Mouse (Mus musculus) midbrain, embryonic 12.5 days (tissue): Measurements from ENCODE around the gene Fbxo27. TPM values are rescaled to one million over a fixed set of nuclear protein-coding genes. Genes with fewer than 3 reads are reported as not detected.
"Not testable (repeated sequence)": the region's sequence is repeated elsewhere in the genome, so short reads cannot be mapped to it uniquely, and the experiment has no call there.

ENCODE experiments used
- ATAC-seq: fragments of 200-750 bp; cut with Nextera tagmentation; 2 replicates; pipeline ENCODE4 v1.8.0; 2017; ENCODE audit warnings: low read depth, moderate TSS enrichment, moderate library complexity; ENCODE audit not compliant: low FRiP score
- H3K27ac ChIP-seq: fragments of 300-500 bp; sonication (generic); replicated peaks from 2 replicates; pipeline ENCODE4 v1.5.1; 2016; ENCODE audit warnings: mild to moderate bottlenecking
- H3K27me3 ChIP-seq: fragments of 300-500 bp; sonication (generic); 2 replicates; pipeline ENCODE4 v1.6.1; 2016; ENCODE audit warnings: mild to moderate bottlenecking
- H3K36me3 ChIP-seq: fragments of 300-500 bp; sonication (generic); 2 replicates; pipeline ENCODE4 v1.6.1; 2016
- H3K4me1 ChIP-seq: fragments of 300-500 bp; sonication (generic); 2 replicates; pipeline ENCODE4 v1.6.1; 2016
- H3K4me2 ChIP-seq: fragments of 300-500 bp; sonication (generic); replicated peaks from 2 replicates; pipeline ENCODE4 v1.6.1; 2016; ENCODE audit warnings: mild to moderate bottlenecking, moderate library complexity
- H3K4me3 ChIP-seq: fragments of 300-500 bp; sonication (generic); 2 replicates; pipeline ENCODE4 v1.5.1; 2016; ENCODE audit warnings: mild to moderate bottlenecking
- H3K9ac ChIP-seq: fragments of 300-500 bp; sonication (generic); replicated peaks from 2 replicates; pipeline ENCODE4 v1.6.1; 2016; ENCODE audit warnings: mild to moderate bottlenecking, moderate library complexity
- H3K9me3 ChIP-seq: fragments of 300-500 bp; sonication (generic); 2 replicates; pipeline ENCODE4 v1.6.1; 2016; ENCODE audit warnings: mild to moderate bottlenecking
- WGBS: fragments of 180-500 bp; shearing (Covaris S2); methylation state at CpG from one replicate; pipeline ENCODE4 v1.1.7; 2016; 5-methylcytosine and 5-hydroxymethylcytosine counted together
- polyA plus RNA-seq: library from polyadenylated mRNA; unstranded; fragments of >200 nt; fragmentation: Nextera tagmentation; extraction: Ambion mirVana; gene quantifications from 2 replicates; pipeline ENCODE4 v1.2.1, GENCODE M21; 2016

Gene Fbxo27
- polyA plus RNA-seq: 4.9 and 5.3 TPM in 2 replicates

DNA sequence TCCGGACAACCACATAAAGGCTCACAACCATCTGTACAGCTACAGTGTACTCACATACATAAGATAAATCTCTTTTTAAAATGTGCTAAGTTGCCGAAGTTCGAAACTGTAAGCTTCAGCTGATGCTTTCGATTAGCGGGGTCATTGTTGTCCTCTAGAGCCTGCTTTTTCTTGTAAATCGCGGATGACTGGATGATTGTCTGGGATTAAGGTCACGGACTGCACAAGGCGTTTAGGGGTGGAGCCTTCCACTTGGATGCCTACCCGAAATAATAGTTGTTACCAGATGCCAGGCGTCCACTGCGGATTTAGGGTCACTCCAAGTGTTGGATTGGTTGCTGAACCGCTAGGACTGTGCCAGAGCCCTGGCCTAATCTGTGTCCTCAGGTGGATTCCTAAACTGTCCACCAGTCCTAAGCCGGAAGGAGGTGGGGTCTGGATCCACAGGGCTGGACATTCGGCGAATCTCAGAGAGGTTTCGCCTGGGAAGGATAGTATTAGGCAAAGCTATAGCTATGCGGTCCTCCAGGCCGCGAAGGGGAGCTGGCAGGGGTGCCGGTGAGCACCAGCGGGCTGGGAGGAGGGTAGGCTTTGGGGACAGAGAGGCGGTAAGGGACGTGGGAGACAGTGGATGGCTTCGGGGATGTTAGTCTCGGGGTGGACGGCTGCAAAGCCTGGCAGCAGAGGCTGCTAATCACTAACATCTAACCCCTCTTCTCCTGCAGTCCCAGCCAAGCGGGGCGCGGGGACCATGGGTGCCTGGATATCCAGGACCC, at the start of gene Fbxo27:
Gene Fbxo27, plus strand, starts transcription at position 305 of the 776 bp plus-strand sequence.
- ATAC-seq: peak; percentile 30
- Histone ChIP-seq H3K4me2 (peak within 1 kb of the TSS; percentile 83), H3K27ac (no peak within 1 kb of the TSS), H3K27me3 (peaks cover 37% of the 10 kb centered on the region), H3K9ac (peak within 1 kb of the TSS; percentile 54), H3K36me3 (no peaks in the 10 kb centered on the region), H3K4me1 (peaks cover 19% of the 10 kb centered on the region), H3K9me3 (no peaks in the 10 kb centered on the region), H3K4me3 (peak within 1 kb of the TSS; percentile 52)
- WGBS: 20% methylated on average over 27 of the region's 30 CpGs

DNA sequence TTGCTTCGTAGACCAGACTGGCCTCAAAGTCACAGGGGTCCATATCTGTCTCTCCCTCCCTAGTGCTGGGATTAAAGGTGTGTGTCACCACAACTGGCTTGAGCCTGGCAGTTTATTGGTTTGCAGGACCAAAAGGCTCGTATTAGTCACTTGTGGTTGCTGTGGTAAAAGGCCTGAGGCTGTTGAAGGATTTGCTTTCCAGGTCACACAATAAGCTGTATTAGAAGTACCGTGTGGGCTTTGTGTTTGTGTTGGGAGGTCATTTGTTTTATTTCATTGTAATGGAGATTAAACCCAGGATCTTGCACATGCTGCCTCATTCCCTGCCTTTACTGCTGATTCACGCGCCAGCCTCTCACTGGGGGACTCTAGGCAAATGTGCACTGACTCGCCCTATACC, 47.3 kb upstream of the Fbxo27 start:
- H3K4me2 ChIP-seq: no peak overlapping the region
- no peaks in the 10 kb centered on the region for H3K36me3 ChIP-seq
- no peak overlapping the region for H3K9ac ChIP-seq
- H3K4me1 ChIP-seq: no peaks in the 10 kb centered on the region
- no peaks in the 10 kb centered on the region for H3K9me3 ChIP-seq
- no peak overlapping the region for H3K4me3 ChIP-seq
- 35% methylated on average over 6 of the region's 6 CpGs for WGBS
- no peaks in the 10 kb centered on the region for H3K27me3 ChIP-seq
- H3K27ac ChIP-seq: no peak overlapping the region
- ATAC-seq: no peak

DNA sequence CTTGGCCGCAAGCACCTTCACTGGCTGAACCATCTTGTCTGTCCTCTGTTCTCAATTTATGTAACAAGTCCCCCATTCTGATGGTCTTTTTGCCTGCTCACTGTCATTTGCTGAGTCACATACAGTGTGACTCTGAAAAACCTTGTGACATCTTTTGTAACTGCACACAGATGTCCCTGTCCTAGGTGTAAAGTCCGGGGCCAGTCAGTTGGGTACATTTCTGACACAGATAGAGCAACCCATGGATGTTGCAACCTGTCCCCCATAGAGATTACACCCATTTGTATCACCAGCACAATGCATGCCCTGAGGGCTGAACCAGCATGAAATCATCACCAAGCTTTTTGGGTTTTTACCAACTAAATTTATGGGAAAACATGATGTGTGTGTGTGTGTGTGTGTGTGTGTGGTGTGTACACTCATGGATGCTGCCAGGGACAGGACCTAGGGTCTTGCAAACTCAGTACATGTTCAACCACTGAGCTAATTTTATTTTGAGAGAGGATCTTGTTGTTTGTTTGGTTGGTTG, 46.6 kb upstream of the Fbxo27 start:
- 88% methylated on average over 2 of the region's 2 CpGs for WGBS
- H3K4me3 ChIP-seq: no peak overlapping the region

DNA sequence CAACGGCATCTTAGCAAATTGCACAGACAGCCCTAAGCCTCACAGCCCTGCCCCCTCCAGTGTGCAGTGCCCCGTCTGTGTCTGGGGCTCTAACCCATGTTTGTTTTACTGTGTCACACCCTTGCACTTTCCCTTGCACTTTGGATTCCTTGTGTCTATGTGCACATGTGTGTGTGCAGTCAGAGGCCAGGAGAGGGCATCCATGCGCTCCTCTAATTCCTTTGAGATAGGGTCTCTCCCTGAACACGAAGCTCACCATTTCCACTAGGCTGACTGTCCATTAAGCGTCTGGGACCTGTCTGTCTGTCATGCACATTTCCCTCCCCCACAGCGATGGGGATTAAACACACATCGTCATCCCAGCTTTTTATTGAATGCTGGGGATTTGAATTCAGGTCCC, 45.6 kb upstream of the Fbxo27 start:
- Histone ChIP-seq H3K27ac (no peak overlapping the region), H3K9me3 (no peaks in the 10 kb centered on the region), H3K4me2 (no peak overlapping the region), H3K4me1 (no peaks in the 10 kb centered on the region), H3K27me3 (no peaks in the 10 kb centered on the region), H3K9ac (no peak overlapping the region), H3K36me3 (no peaks in the 10 kb centered on the region), H3K4me3 (no peak overlapping the region)
- ATAC-seq: no peak
- 46% methylated on average over 7 of the region's 7 CpGs for WGBS

More for the DNA sequence above, 46.6 kb upstream of the Fbxo27 start:
- no peaks in the 10 kb centered on the region for H3K27me3 ChIP-seq
- H3K27ac ChIP-seq: no peak overlapping the region
- H3K36me3 ChIP-seq: no peaks in the 10 kb centered on the region
- H3K4me1 ChIP-seq: no peaks in the 10 kb centered on the region
- ATAC-seq: no peak
- H3K9me3 ChIP-seq: no peaks in the 10 kb centered on the region
- H3K9ac ChIP-seq: no peak overlapping the region
- no peak overlapping the region for H3K4me2 ChIP-seq

DNA sequence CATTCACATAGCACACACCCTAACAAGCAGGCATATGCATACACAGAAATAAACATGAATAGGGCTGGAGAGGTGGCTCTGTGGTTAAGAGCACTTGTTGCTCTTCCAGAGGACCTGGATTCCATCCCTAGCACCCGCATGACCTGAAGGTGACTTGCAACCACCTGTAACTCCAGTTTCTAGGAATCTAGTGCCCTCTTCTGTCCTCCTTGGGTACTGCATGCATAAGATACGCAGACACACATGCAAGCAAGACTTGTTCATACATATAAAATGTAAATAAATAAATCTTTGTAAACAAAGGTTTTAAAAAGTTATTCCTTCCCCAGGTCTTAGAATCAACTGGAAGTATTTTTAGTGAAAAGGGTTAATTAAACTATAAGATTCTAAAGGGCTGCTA, 41.5 kb upstream of the Fbxo27 start:
- Histone ChIP-seq H3K27me3 (no peaks in the 10 kb centered on the region), H3K36me3 (no peaks in the 10 kb centered on the region), H3K27ac (no peak overlapping the region), H3K9ac (no peak overlapping the region), H3K9me3 (no peaks in the 10 kb centered on the region), H3K4me3 (no peak overlapping the region), H3K4me2 (no peak overlapping the region), H3K4me1 (no peaks in the 10 kb centered on the region)
- WGBS: 93% methylated on average over 2 of the region's 2 CpGs
- ATAC-seq: no peak

DNA sequence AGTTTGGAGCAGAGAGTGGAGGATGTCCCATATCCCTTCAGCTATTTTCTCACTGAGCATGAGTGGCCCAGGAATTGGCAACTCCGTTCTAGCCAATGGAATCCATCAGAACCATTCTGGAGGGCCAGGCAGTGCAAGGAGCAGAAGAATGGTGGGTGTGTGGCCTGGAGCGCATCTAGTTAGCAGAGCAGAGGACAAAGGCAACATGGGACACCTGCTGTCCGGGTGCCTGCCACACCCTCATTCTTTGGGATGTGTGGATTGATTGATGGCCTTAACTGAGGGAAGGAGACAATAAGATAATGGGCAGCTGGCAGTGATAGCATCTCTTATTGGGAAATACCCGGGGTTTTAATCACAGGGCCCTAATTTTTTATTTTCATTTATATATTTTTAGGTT, 36.2 kb upstream of the Fbxo27 start:
- no peaks in the 10 kb centered on the region for H3K9me3 ChIP-seq
- H3K36me3 ChIP-seq: no peaks in the 10 kb centered on the region
- H3K9ac ChIP-seq: no peak overlapping the region
- WGBS: 73% methylated on average over 4 of the region's 4 CpGs
- H3K4me1 ChIP-seq: no peaks in the 10 kb centered on the region
- ATAC-seq: no peak
- no peak overlapping the region for H3K4me3 ChIP-seq
- no peak overlapping the region for H3K4me2 ChIP-seq
- H3K27me3 ChIP-seq: no peaks in the 10 kb centered on the region
- no peak overlapping the region for H3K27ac ChIP-seq

DNA sequence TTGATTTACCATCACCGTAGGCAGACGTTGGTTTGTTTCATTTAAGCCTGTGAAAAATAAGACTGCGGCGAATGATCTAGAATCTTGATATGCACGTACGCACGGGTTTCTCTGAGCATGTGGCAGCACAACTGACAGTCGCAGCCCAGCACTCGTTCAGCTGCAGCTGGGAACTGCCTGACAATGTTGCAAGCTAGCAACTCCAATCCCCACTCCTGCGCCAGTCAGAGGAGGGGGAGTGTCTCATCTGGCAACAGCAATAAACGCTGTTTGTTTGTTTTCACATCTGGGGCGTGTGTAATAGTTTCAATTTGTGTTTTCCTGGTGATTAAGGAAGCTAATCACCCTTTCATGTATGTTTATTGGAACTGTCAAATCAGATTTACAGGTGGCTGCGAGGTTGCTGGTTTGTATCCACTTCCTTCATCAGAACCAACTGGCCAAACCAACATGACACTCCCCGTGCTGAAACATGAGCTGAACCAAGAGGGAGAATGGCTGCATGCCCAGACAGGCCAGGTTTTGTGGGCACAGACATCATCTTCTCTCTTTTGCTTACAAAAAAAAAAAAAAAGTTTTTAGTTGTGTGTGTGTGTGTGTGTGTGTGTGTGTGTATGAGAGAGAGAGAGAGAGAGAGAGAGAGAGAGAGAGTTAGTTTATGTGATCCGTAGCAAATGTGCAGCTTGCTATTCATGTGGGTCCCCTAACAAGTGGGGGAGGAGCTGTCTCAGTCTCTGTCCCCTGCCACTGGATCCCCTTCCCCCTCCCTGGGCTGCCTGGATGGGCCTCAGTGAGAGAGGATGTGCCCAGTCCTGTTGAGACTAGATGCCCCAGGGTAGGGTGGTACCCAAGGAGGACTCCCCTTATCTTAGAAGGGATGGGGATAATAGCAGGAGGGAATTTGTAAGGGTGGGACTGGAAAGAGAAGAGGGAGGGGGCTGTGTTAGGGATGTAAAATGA, 26.7 kb upstream of the Fbxo27 start:
- no peak overlapping the region for H3K4me3 ChIP-seq
- ATAC-seq: no peak
- H3K4me2 ChIP-seq: 0 out of 2 replicates have a peak overlapping the region, but pooled peaks have one; percentile 3
- no peak overlapping the region for H3K27ac ChIP-seq
- no peaks in the 10 kb centered on the region for H3K9me3 ChIP-seq
- H3K9ac ChIP-seq: no peak overlapping the region; the same call in 1 of the 2 replicates
- WGBS: 44% methylated on average over 15 of the region's 15 CpGs
- peaks cover 3% of the 10 kb centered on the region; the same call in 1 of the 2 replicates for H3K4me1 ChIP-seq
- no peaks in the 10 kb centered on the region for H3K36me3 ChIP-seq
- H3K27me3 ChIP-seq: 0 out of 2 replicates have a peak, but pooled peaks cover 3% of the 10 kb centered on the region

DNA sequence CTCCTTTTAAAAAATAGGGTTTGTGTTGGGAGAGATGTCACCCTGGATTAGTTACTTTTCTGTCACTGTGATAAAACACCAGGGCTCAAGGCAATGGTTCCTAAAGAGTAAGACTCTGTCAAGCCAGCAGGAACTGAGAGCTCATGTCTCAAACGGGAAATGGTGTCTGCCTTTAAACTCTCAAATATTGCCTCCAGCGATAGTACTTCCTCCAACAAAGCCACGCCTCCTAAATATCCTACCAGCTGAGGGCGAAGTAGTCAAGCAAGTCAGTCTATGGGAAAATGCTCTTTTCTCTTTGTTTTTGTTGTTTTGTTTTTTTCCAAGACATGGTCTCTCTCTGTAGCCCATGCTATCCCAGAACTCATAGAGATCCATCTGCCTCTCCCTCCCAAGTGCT, 21.5 kb upstream of the Fbxo27 start:
- H3K9me3 ChIP-seq: no peaks in the 10 kb centered on the region
- H3K4me1 ChIP-seq: peaks cover 1% of the 10 kb centered on the region; the same call in 1 of the 2 replicates
- no peaks in the 10 kb centered on the region for H3K27me3 ChIP-seq
- WGBS: 84% methylated on average over 4 of the region's 4 CpGs
- H3K36me3 ChIP-seq: no peaks in the 10 kb centered on the region
- no peak overlapping the region for H3K27ac ChIP-seq
- H3K4me3 ChIP-seq: no peak overlapping the region
- no peak for ATAC-seq
- H3K4me2 ChIP-seq: no peak overlapping the region
- H3K9ac ChIP-seq: no peak overlapping the region

DNA sequence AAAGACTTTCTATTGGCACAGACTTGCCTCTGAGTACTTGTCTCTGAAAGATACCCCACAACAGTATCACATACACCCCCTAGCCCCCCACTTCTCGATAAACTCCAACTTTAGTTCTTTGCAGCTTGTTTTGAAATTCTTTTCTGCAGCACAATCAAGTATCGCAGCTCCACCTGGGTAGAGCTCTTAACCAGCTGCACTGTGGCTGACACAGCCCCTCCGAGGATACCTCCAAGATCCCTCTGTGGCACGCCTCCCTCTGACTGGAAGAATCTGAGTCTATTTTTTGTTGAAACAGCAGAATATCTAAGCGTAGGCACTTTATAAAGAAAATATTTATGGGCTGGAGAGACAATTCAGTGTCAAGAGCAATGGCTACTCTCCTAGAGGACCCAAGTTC, 20.4 kb upstream of the Fbxo27 start:
- no peaks in the 10 kb centered on the region for H3K4me1 ChIP-seq
- H3K36me3 ChIP-seq: no peaks in the 10 kb centered on the region
- no peak overlapping the region for H3K27ac ChIP-seq
- H3K4me3 ChIP-seq: no peak overlapping the region
- no peaks in the 10 kb centered on the region for H3K27me3 ChIP-seq
- ATAC-seq: no peak
- no peak overlapping the region for H3K4me2 ChIP-seq
- H3K9ac ChIP-seq: no peak overlapping the region
- no peaks in the 10 kb centered on the region for H3K9me3 ChIP-seq
- WGBS: 91% methylated on average over 5 of the region's 5 CpGs

DNA sequence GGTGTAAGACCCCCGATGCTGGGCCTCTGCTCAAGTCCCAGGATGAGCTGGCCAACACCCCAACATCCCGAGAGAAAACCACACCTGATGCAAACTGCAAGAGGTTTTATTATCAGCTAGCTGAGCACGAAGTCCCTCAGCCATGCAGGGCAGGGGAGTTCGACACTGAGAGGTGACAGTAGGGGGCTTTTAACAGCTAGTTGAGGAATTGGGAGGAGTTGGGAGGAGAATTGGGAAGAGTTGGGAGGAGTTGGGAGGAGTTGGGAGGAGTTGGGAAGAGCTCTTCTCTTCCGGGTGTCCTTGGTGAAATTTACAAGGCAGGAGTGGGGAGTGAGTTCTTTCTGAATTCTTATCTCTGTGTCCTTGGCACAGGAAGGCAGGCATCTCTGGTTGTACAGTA, 19.9 kb upstream of the Fbxo27 start:
- H3K27me3 ChIP-seq, H3K27ac ChIP-seq, H3K4me1 ChIP-seq, H3K36me3 ChIP-seq, H3K9me3 ChIP-seq, H3K4me3 ChIP-seq, H3K4me2 ChIP-seq, H3K9ac ChIP-seq, ATAC-seq: not testable (repeated sequence)
- 80% methylated on average over 5 of the region's 5 CpGs for WGBS

DNA sequence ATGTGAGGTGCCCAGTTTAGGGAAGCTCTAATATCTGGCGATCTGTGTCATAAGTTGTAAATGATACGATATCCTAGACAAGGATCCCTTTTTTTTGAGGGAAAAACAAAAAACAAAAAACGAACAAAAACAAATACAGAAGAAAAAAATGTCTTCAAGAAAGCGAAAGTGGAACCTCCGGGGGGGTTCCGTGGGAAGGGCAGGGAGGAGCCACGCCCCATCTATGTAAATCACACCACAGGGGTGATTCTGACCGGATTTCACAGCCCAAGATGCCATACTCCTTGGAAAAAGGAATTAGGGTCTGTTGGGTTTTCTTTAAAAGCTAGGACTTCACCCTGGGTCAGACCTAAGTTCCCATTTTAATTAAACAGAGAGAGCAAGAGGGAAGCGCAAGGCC, 17.7 kb upstream of the Fbxo27 start:
- Histone ChIP-seq H3K9me3 (no peaks in the 10 kb centered on the region), H3K27ac (no peak overlapping the region), H3K36me3 (no peaks in the 10 kb centered on the region), H3K4me1 (no peaks in the 10 kb centered on the region), H3K27me3 (no peaks in the 10 kb centered on the region), H3K9ac (no peak overlapping the region), H3K4me3 (no peak overlapping the region), H3K4me2 (no peak overlapping the region)
- no peak for ATAC-seq
- 82% methylated on average over 9 of the region's 9 CpGs for WGBS

DNA sequence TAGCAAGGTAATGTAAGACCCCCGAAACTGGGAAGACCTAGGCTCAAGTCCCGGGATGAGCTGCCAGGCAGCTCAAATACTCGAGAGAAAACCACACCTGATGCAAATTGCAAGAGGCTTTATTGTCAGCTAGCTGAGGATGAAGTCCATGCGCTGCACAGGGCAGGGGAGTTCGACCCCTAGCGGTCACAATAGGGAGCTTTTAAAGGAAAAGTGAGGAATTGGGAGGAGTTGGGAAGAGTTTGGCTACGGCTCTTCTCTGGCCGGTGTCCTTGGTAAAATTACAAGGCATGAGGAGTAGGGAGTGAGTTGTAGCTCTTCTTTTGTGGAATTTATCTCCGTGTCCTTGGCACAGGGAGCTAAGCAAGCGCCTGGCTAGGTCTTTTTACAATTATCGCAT, 16.9 kb upstream of the Fbxo27 start:
- H3K36me3 ChIP-seq: no peaks in the 10 kb centered on the region
- no peak overlapping the region for H3K9ac ChIP-seq
- 47% methylated on average over 11 of the region's 11 CpGs for WGBS
- no peak overlapping the region for H3K4me2 ChIP-seq
- ATAC-seq: no peak
- H3K27me3 ChIP-seq: no peaks in the 10 kb centered on the region
- H3K27ac ChIP-seq: no peak overlapping the region
- no peaks in the 10 kb centered on the region for H3K9me3 ChIP-seq
- no peak overlapping the region for H3K4me3 ChIP-seq
- no peaks in the 10 kb centered on the region for H3K4me1 ChIP-seq
